Mouse (Mus musculus): ENCODE measurements around the gene Rasgrp3.

The Rasgrp3 gene

GRCm38 (mm10) chr17:75435599-75435998 is at the start of gene Rasgrp3:
Gene Rasgrp3, plus strand, starts transcription at chr17:75435896.
- Histone ChIP-seq H3K27me3 (ENCODE audit: insufficient read depth, low read length) (no peaks in the 10 kb centered on the region), H3K36me3 (ENCODE audit: insufficient read depth, low read length) (no peaks in the 10 kb centered on the region), H3K4me1 (replicated peaks; ENCODE audit: low read depth, low read length) (peaks cover 5% of the 10 kb centered on the region; the same call in 1 of the 2 replicates), H3K9me3 (ENCODE audit: low read length) (no peaks in the 10 kb centered on the region), H3K4me3 (replicated peaks; ENCODE audit: low read length) (no peak within 1 kb of the TSS)
- no peak for TF ChIP-seq NANOG (IDR thresholded peaks at IDR 0.05; ENCODE audit: borderline replicate concordance, low read length)
- no peak for TF ChIP-seq POU5F1 (IDR thresholded peaks at IDR 0.05; ENCODE audit: borderline replicate concordance, low read length)
- TF ChIP-seq CTCF (conservative IDR thresholded peaks at IDR 0.05; ENCODE audit: low read length) = no peak

GRCm38 (mm10) chr17:75388402-75388801 is 47.3 kb upstream of the Rasgrp3 start:
- H3K36me3 ChIP-seq (ENCODE audit: insufficient read depth, low read length) = no peaks in the 10 kb centered on the region
- H3K4me3 ChIP-seq (replicated peaks; ENCODE audit: low read length) = no peak overlapping the region
- no peaks in the 10 kb centered on the region for H3K9me3 ChIP-seq (ENCODE audit: low read length)
- H3K27me3 ChIP-seq (ENCODE audit: insufficient read depth, low read length) = no peaks in the 10 kb centered on the region
- TF ChIP-seq NANOG (IDR thresholded peaks at IDR 0.05; ENCODE audit: borderline replicate concordance, low read length) = no peak
- peak; percentile 31 for TF ChIP-seq CTCF (conservative IDR thresholded peaks at IDR 0.05; ENCODE audit: low read length)
- no peak for TF ChIP-seq POU5F1 (IDR thresholded peaks at IDR 0.05; ENCODE audit: borderline replicate concordance, low read length)
- H3K4me1 ChIP-seq (replicated peaks; ENCODE audit: low read depth, low read length) = peaks cover 32% of the 10 kb centered on the region

GRCm38 (mm10) chr17:75390142-75390541 is 45.6 kb upstream of the Rasgrp3 start:
- Histone ChIP-seq H3K9me3 (ENCODE audit: low read length) (no peaks in the 10 kb centered on the region), H3K36me3 (ENCODE audit: insufficient read depth, low read length) (no peaks in the 10 kb centered on the region), H3K27me3 (ENCODE audit: insufficient read depth, low read length) (no peaks in the 10 kb centered on the region), H3K4me1 (replicated peaks; ENCODE audit: low read depth, low read length) (peaks cover 21% of the 10 kb centered on the region), H3K4me3 (replicated peaks; ENCODE audit: low read length) (no peak overlapping the region)
- TF ChIP-seq POU5F1 (IDR thresholded peaks at IDR 0.05; ENCODE audit: borderline replicate concordance, low read length) (no peak), NANOG (IDR thresholded peaks at IDR 0.05; ENCODE audit: borderline replicate concordance, low read length) (no peak), CTCF (conservative IDR thresholded peaks at IDR 0.05; ENCODE audit: low read length) (no peak)

GRCm38 (mm10) chr17:75391429-75392192 is 44.1 kb upstream of the Rasgrp3 start:
- H3K36me3 ChIP-seq (ENCODE audit: insufficient read depth, low read length) = no peaks in the 10 kb centered on the region
- H3K4me1 ChIP-seq (replicated peaks; ENCODE audit: low read depth, low read length) = peaks cover 17% of the 10 kb centered on the region
- no peaks in the 10 kb centered on the region for H3K27me3 ChIP-seq (ENCODE audit: insufficient read depth, low read length)
- H3K4me3 ChIP-seq (replicated peaks; ENCODE audit: low read length) = no peak overlapping the region
- TF ChIP-seq POU5F1 (IDR thresholded peaks at IDR 0.05; ENCODE audit: borderline replicate concordance, low read length) (no peak), NANOG (IDR thresholded peaks at IDR 0.05; ENCODE audit: borderline replicate concordance, low read length) (no peak), CTCF (conservative IDR thresholded peaks at IDR 0.05; ENCODE audit: low read length) (no peak)
- no peaks in the 10 kb centered on the region for H3K9me3 ChIP-seq (ENCODE audit: low read length)

GRCm38 (mm10) chr17:75406405-75406804 is 29.3 kb upstream of the Rasgrp3 start:
- TF ChIP-seq CTCF (conservative IDR thresholded peaks at IDR 0.05; ENCODE audit: low read length) (no peak), NANOG (IDR thresholded peaks at IDR 0.05; ENCODE audit: borderline replicate concordance, low read length) (no peak), POU5F1 (IDR thresholded peaks at IDR 0.05; ENCODE audit: borderline replicate concordance, low read length) (no peak)
- H3K36me3 ChIP-seq (ENCODE audit: insufficient read depth, low read length) = no peaks in the 10 kb centered on the region
- H3K4me3 ChIP-seq (replicated peaks; ENCODE audit: low read length) = no peak overlapping the region
- no peaks in the 10 kb centered on the region for H3K27me3 ChIP-seq (ENCODE audit: insufficient read depth, low read length)
- H3K9me3 ChIP-seq (ENCODE audit: low read length) = no peaks in the 10 kb centered on the region
- H3K4me1 ChIP-seq (replicated peaks; ENCODE audit: low read depth, low read length) = no peaks in the 10 kb centered on the region

GRCm38 (mm10) chr17:75416861-75417260 is 18.8 kb upstream of the Rasgrp3 start:
- TF ChIP-seq POU5F1 (IDR thresholded peaks at IDR 0.05; ENCODE audit: borderline replicate concordance, low read length) (no peak), NANOG (IDR thresholded peaks at IDR 0.05; ENCODE audit: borderline replicate concordance, low read length) (no peak), CTCF (conservative IDR thresholded peaks at IDR 0.05; ENCODE audit: low read length) (no peak)
- Histone ChIP-seq H3K27me3 (ENCODE audit: insufficient read depth, low read length) (no peaks in the 10 kb centered on the region), H3K4me3 (replicated peaks; ENCODE audit: low read length) (no peak overlapping the region), H3K4me1 (replicated peaks; ENCODE audit: low read depth, low read length) (no peaks in the 10 kb centered on the region), H3K36me3 (ENCODE audit: insufficient read depth, low read length) (no peaks in the 10 kb centered on the region), H3K9me3 (ENCODE audit: low read length) (peaks cover 16% of the 10 kb centered on the region)

- peaks cover 4% of the 10 kb centered on the region; the same call in 1 of the 2 replicates for H3K4me1 ChIP-seq (replicated peaks; ENCODE audit: low read depth, low read length)
- no peaks in the 10 kb centered on the region for H3K27me3 ChIP-seq (ENCODE audit: insufficient read depth, low read length)
- no peaks in the 10 kb centered on the region for H3K9me3 ChIP-seq (ENCODE audit: low read length)
- no peaks in the 10 kb centered on the region for H3K36me3 ChIP-seq (ENCODE audit: insufficient read depth, low read length)
- TF ChIP-seq POU5F1 (IDR thresholded peaks at IDR 0.05; ENCODE audit: borderline replicate concordance, low read length) (no peak), CTCF (conservative IDR thresholded peaks at IDR 0.05; ENCODE audit: low read length) (no peak), NANOG (IDR thresholded peaks at IDR 0.05; ENCODE audit: borderline replicate concordance, low read length) (no peak)
- H3K4me3 ChIP-seq (replicated peaks; ENCODE audit: low read length) = no peak overlapping the region
These were observed 1.5 kb upstream of the Rasgrp3 start for GRCm38 (mm10) chr17:75434152-75434551.

GRCm38 (mm10) chr17:75434871-75435270 is 825 bp upstream of the Rasgrp3 start:
- peaks cover 5% of the 10 kb centered on the region; the same call in 1 of the 2 replicates for H3K4me1 ChIP-seq (replicated peaks; ENCODE audit: low read depth, low read length)
- no peaks in the 10 kb centered on the region for H3K36me3 ChIP-seq (ENCODE audit: insufficient read depth, low read length)
- H3K4me3 ChIP-seq (replicated peaks; ENCODE audit: low read length) = no peak overlapping the region
- H3K27me3 ChIP-seq (ENCODE audit: insufficient read depth, low read length) = no peaks in the 10 kb centered on the region
- TF ChIP-seq NANOG (IDR thresholded peaks at IDR 0.05; ENCODE audit: borderline replicate concordance, low read length) (no peak), POU5F1 (IDR thresholded peaks at IDR 0.05; ENCODE audit: borderline replicate concordance, low read length) (no peak), CTCF (conservative IDR thresholded peaks at IDR 0.05; ENCODE audit: low read length) (no peak)
- H3K9me3 ChIP-seq (ENCODE audit: low read length) = no peaks in the 10 kb centered on the region
